8 mouse cellular contexts compared by ENCODE assay signal in genomic region chr11:48588833-48589649, GRCm38 (mm10).
DNase-seq lines count a peak whose midpoint lies in the region; ATAC-seq and TF ChIP-seq lines count a peak whose summit lies in the region.

No protein-coding gene starts in this region.

- no peak overlapping the region for H3K9ac ChIP-seq in heart, postnatal 0 days (replicated peaks; ENCODE audit: low read depth, low read length)
- no peak overlapping the region for H3K9ac ChIP-seq in lung, embryonic 14.5 days

- DNase-seq in B cell, adult 2 months: peak; percentile 3 to 9
- peak; percentile 16 for DNase-seq in WW6 (ENCODE audit: low read depth, low spot score)
- peak; percentile 24 for DNase-seq in embryo, embryonic 11.5 days (ENCODE audit: low read depth, low spot score)
- peak; percentile 66 for DNase-seq in heart, postnatal 0 days (ENCODE audit: low spot score)
- DNase-seq in kidney, postnatal 4 days: peak; percentile 84 to 86
- peak; percentile 86 for DNase-seq in lung, embryonic 14.5 days
- peak; percentile 59 for DNase-seq in ovary, postnatal 36 days (ENCODE audit: low spot score)

- no peaks in the 10 kb centered on the region for H3K27me3 ChIP-seq in heart, postnatal 0 days (ENCODE audit: control insufficient read depth, insufficient read depth, low read length)
- no peaks in the 10 kb centered on the region for H3K27me3 ChIP-seq in lung, embryonic 14.5 days (ENCODE audit: insufficient read depth, low read length)

- peak; percentile 89 for TF ChIP-seq CTCF in heart, postnatal 0 days (IDR thresholded peaks at IDR 0.05; ENCODE audit: low read depth)
- peak; percentile 92 for TF ChIP-seq CTCF in lung, embryonic 14.5 days (IDR thresholded peaks at IDR 0.05; ENCODE audit: low read depth)

- H3K36me3 ChIP-seq in heart, postnatal 0 days (replicated peaks; ENCODE audit: control insufficient read depth, insufficient read depth, low read length): no peaks in the 10 kb centered on the region
- H3K36me3 ChIP-seq in lung, embryonic 14.5 days (ENCODE audit: insufficient read depth): no peaks in the 10 kb centered on the region

- no peak overlapping the region for H3K4me2 ChIP-seq in heart, postnatal 0 days (ENCODE audit: low read depth, low read length)
- H3K4me2 ChIP-seq in lung, embryonic 14.5 days: no peak overlapping the region

- peak; percentile 74 for ATAC-seq in heart, postnatal 0 days (ENCODE audit: insufficient read depth, low read depth)
- peak; percentile 84 for ATAC-seq in lung, embryonic 14.5 days (ENCODE audit: insufficient read depth)
- no peak for ATAC-seq in inflammation-experienced regulatory T-cells, adult 6 months

- 23% methylated on average over 9 of the region's 9 CpGs for WGBS in heart, postnatal 0 days
- WGBS in lung, embryonic 14.5 days: 23% methylated on average over 9 of the region's 9 CpGs

- H3K27ac ChIP-seq in heart, postnatal 0 days (ENCODE audit: low read depth): no peak overlapping the region
- no peak overlapping the region for H3K27ac ChIP-seq in lung, embryonic 14.5 days (ENCODE audit: low read depth)

- H3K4me3 ChIP-seq in heart, postnatal 0 days (ENCODE audit: low read depth, low read length): no peak overlapping the region
- no peak overlapping the region for H3K4me3 ChIP-seq in lung, embryonic 14.5 days (ENCODE audit: low read depth, low read length)

- no peak for TF ChIP-seq EP300 in heart, postnatal 0 days (IDR thresholded peaks at IDR 0.05; ENCODE audit: low read depth)

- 0 out of 2 replicates have a peak, but pooled peaks cover 4% of the 10 kb centered on the region for H3K9me3 ChIP-seq in heart, postnatal 0 days (replicated peaks; ENCODE audit: control insufficient read depth, low read length)
- H3K9me3 ChIP-seq in lung, embryonic 14.5 days (ENCODE audit: low read depth, low read length): no peaks in the 10 kb centered on the region

- no peaks in the 10 kb centered on the region for H3K4me1 ChIP-seq in heart, postnatal 0 days (ENCODE audit: control insufficient read depth, insufficient read depth)
- H3K4me1 ChIP-seq in lung, embryonic 14.5 days (ENCODE audit: insufficient read depth): no peaks in the 10 kb centered on the region

Comparison
In these comparisons a context has a peak if more than half of its experiments do, and no peak if none do; other contexts are left out.
1. DNase-seq: peak in every context shown above with its lines; median percentile 86 in lung, embryonic 14.5 days; 85 in kidney, postnatal 4 days; 66 in heart, postnatal 0 days; 59 in ovary, postnatal 36 days; 24 in embryo, embryonic 11.5 days; 16 in WW6; 6 in B cell, adult 2 months.